Mouse (Mus musculus): ENCODE measurements around the gene Hoxa6.

The Hoxa6 gene

DNA sequence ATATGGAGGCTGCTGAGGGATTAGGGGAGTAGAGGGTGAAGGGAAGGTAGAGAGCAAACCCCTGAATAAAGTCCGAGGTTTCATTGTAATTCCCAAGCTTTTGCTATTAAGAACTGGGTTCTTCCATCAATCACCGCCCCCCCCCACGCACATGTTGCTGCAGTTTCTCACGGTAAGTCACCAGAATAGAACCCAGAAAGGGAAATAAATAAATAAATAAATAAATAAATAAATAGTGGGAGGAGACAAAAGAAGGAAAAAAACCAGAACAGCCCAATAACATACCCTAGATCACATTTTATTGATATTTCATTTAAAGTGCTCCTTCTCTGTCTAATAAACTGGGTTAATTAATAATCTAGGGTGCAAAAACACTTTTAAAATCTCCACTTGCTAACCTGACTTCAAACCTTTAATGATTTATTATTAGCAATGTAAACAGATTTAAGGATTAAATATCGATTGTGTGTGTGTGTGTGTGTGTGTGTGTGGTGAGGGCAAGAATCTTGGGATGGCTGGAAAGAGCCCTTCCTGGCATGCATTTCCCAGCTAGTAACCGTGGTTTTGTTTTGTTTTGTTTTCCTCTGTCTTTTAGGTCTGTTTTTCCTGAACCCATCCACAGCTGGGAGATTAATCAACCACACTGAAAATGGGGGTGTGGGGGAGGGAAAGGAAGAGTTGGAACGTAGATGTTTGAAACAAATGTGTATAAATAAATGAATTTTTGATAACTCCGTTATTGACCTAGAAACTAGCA lies 47.0 kb downstream of the Hoxa6 start:
- DNase-seq = no peak

DNA sequence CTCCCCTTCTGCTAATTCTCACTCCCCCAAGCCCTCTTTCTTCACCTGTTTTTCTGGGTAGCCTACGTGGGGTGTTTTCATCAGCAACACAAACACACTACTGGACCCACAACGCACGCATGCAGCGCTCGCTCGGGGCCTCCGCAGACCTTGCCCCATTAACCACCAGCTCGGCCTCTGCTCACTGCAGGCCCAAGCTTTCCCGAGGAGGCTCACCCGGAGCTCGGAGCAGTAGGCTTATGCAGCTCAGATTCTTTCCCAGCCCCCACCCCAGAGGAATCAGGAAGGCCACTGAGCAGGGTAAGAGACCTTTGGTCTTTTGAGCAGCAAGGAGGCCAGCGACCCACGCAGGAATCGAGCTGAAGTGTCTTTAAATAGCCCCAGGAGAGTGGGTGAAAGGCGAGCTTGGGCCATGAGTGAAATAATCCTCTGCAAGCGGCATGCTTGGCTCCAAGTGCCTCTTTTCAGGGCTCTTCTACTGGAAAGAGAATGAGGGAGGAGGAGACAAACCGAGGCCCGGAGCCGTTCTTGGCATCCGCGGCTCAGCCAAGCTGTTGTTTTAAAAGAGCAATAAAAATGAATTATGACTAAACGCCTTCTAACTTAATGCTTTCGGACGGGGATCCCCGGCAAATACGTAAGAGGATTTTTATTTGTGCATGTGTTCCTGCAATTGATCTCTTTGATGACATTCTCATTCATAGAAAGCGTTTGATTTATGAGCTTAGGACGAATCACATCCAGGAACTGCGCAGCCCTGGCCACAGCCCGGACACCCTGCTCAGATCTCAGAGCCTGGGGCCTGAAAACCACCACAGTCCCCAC lies 47.8 kb downstream of the Hoxa6 start:
- no peak for DNase-seq

DNA sequence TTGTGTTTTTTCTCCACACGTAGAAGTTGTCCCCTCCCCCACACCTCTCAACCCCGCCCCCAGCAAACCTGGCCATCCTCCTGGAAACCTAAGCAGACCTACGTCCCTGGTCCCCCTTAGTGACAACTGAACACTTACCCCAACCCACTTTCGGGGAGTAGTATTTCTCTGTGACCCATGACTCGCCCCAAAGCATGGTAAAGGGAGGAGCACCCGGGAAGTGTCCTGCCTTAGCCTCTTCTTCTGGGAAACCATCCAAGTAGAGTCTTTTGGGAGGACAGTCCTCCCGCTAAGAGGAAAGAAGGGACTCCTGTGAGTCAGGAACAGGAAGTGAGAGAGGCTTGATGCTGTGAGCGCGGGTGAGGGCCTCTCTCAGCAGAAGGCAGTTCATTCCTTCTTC lies 48.5 kb downstream of the Hoxa6 start:
- no peak for DNase-seq

DNA sequence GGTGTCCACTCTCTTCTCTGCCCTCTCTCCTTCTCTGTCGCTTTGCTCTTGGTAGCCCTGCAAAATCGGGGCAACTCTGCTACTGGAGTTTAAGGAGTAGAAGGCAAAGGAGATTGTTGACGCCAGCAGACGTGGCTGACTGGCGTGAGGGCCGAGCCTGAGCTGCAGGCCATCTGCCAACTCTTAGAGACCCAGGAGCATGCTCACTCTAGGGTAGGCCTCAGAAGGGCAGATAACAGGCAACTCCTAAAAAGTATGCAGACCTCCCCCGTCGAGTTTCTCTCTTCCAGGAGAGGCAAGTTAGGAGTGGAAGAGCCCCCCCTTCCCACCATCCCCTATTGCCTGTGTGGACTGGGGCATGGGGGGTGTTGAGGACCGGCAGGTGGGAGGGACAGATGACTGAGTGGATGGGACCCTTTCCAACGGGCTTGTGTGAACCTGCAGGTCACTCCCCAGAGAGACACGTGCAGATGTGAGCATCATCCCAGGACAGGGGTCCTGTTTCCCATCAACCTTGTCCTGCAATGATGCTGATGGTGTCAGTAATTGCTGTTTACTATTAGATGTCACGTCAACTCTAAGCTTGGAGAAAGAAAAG lies 49.3 kb downstream of the Hoxa6 start:
- no peak for DNase-seq

DNA sequence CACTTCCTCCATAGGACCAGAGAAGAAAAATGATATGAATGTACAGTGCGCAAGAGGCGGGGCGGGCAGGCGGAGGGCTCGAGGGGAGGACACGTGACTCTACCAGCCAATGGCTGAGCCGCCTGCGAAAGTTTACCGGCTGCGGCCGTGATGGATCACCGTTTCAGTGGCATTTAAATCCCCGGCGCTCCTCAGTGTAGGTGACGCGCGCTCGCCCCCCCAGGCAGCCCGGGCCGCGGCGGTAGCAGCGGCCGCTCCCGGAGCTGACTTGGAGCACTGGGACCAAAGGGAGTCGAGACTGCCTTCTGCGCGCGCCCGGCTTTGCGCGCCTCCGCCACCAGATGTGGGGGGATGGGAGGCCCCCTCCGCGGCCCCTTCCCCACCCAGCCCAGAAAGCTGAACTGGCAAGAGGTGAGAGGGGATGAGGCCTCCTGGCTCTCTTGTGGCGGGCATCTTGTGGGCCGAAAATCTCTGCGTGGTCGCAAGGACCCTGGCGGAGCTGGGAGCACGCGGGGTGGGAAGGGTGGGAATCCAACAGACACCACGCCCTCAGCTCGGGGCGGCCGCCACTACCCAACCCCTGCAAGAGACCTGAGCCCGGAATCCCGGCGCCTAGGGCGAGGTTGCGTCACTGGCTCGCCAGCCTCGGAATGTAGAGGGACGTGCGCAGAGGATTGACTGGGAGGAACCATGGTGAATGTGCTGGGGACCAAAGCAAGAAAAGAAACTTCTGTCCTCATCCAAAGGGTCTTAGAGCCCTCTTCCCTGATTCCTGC lies 50.1 kb downstream of the Hoxa6 start, which contains the start of gene Hoxa1:
Hoxa1 (minus strand) TSS at position 42 of the 776 bp plus-strand sequence.
- no peak for DNase-seq

DNA sequence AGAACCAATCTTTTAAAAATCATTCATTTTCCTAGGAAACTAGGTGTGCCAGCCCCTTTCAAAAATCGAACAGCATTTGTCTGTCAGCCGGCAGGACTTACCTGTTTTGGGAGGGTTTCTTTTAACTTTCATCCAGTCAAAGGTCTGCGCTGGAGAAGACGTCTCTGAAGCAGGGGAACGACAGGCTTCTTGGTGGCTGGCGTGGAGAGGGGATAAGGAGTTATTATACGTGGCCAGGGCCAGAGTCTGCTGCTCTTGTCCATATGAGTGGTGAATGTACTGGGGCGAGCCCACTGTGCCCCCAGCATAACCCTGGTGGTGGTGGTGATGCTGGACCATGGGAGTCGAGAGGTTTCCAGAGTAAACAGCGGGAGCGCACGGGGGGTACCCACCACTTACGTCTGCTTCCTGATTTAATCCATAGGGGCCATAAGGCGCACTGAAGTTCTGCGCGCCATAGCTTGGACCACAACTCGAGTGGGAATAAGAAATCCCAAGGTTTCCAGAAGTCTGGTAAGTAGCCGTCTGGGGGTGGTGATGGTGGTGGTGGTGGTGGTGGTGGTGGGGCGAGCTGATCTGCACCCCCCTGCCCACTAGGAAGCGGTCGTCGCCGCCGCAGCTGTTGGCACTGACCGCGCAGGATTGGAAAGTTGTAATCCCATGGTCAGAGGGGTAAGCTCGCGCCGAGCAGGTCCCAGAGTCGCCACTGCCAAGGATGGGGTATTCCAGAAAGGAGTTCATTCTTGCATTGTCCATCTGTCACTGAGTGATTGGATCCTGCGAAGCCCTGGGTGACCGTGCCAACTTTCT lies 50.9 kb downstream of the Hoxa6 start:
- DNase-seq = no peak

DNA sequence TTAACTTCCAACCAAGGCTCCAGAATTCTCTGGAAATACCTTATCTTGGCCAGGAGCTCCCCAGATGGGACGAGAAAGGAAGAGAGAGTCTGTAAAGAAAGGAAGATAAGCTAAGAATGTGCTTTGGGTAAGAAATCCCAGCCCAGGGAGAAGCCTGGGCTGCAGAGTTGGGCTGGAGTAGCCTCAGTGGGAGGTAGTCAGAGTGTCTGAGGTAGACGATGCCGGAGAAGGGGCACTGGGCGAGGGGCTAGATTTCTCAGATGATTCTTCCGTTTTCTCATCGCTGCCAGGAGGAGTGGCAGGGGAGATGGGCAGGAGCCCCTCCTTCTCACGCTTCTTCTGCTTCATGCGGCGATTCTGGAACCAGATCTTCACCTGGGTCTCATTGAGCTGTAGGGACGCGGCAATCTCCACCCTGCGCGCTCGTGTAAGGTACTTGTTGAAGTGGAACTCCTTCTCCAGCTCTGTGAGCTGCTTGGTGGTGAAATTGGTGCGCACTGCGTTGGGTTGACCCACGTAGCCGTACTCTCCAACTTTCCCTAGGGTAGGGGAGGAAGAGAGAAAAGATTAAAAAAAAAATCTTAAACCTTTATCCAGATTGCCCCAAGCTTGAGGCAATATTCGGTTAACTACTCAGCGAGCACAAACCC lies 51.8 kb downstream of the Hoxa6 start:
- DNase-seq = no peak

All from right cerebral cortex, postnatal 25 days (tissue).